Mouse (Mus musculus) lung, postnatal 4 days (tissue): Measurements from ENCODE around the gene Pate4.
A peak's percentile ranks its signal among the peaks of the same experiment; 100 is the strongest.
"Not testable (repeated sequence)": the region's sequence is repeated elsewhere in the genome, so short reads cannot be mapped to it uniquely, and the experiment has no call there.

Source experiments
- DNase-seq, 2 experiments: peaks; one replicate each; pipeline ENCODE4 v3.0.0; 2021

The Pate4 gene

DNA sequence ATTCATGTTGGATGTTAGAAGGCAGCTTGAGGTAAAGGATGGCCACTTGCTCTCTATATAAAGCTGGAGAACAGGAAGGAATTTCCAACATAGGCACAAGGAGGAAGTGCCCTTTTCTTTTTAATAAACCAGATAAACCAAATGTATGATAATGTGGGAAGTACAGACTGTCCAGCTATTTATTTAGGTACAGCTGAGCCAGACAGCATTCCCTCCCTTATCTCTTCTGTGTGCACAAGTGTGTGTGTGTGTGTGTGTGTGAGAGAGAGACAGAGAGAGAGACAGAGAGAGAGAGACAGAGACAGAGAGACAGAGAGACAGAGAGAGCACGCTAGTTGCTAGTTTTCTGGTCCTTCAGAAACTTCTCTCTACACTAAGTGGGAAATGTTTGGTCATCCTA, at the start of gene Pate4:
TSS of gene Pate4 (minus strand) at position 101 of the 400 bp plus-strand sequence.
- DNase-seq, result no peak

GRCm38 (mm10) chr9:35648102-35648501, 36.4 kb upstream of the Pate4 start, which contains the start of gene Pate3:
Gene Pate3, minus strand, starts transcription at chr9:35648202.
- no peak for DNase-seq

- DNase-seq, result no peak
Observed at GRCm38 (mm10) chr9:35632981-35633380, 21.2 kb upstream of the Pate4 start.

- not testable (repeated sequence) for DNase-seq
Observed at GRCm38 (mm10) chr9:35616784-35617183, 5.0 kb upstream of the Pate4 start.

DNA sequence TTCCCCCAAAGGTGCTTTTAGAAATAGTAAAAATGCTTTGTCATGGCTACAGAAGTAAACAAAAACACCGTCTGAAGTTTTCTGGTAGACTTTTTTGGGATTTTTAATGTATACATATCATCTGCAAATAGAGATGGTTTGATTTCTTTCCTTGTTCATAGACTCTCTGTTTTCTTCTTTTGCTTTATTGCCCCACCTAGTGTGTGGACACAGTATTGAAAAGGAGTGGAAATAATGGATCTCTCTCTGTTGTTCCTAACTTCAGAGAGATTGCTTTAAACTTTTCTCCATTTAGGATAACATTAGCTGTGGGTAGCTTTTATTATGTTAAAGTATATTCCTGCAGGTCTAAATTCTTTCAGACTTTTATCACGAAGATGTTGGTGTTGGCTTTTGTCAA, 2.3 kb upstream of the Pate4 start:
- no peak for DNase-seq

- DNase-seq, result no peak
Observed at GRCm38 (mm10) chr9:35607647-35608405, 3.9 kb downstream of the Pate4 start.

DNA sequence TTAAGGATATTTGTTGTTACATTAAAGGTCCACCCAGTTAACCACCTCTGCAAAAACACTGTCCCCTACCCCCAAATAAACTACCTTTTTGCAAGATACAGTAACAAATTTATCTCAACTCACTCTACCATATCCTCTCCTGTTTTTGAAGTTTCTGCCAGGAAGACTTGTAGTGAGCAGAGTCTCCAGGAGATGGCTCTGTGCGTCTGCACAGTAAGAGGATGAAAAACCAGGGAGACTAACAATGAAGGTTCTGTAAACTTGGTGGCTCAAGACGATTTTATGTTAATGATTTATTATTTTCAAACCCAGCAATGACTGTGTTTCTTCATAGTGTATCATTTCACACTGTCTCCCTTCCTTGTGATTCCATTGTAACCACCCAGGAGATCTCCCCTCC, 18.8 kb downstream of the Pate4 start:
- DNase-seq, result no peak

GRCm38 (mm10) chr9:35587674-35588073, 24.1 kb downstream of the Pate4 start:
- DNase-seq, result no peak

DNA sequence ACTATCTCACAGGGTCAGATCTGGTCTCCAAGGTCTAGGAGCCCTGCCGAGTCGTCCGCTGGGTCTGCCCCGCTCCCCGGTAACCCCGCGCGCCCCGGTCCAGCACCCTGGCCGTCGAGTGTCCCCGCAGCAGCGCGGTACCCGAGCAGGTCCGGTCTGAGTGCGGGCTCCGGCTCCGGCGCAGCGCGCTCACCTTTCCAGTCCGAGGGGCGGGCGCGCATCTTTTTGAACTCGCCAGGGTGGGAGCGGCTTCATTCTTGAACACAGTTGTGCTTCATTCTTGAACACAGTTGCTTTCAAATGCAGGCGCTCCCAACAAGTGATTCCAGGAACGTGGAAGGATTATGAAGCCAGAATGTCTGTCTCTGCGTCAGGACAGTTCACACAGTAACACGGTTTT, 37.3 kb downstream of the Pate4 start:
- peak in 1 of 2 experiments; percentile 25 for DNase-seq

DNA sequence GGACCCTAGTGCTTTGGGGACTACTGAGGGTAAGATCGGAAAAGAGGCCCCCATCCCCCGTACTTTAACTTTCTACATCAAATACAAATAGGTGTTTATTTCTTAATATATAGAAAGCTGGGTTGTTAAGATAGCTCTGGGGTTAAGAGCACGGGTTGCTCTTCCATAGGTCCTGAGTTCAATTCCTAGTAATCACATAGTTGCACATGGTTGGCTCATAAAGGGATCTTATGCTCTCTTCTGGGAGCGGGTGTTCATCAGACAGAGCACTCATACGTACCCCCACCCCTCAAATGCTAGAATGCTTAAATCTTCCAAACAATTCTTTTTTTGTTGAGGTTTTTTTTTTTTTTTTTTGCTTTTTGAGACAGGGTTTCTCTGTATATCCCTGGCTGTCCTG, 41.1 kb downstream of the Pate4 start:
- no peak for DNase-seq

- DNase-seq, result peak; percentile 94 to 95
Observed at GRCm38 (mm10) chr9:35569571-35570534, 41.9 kb downstream of the Pate4 start, which contains the start of the genes Pate2 and Hyls1. Gene Pate2, plus strand, starts transcription at chr9:35570284. Gene Hyls1, minus strand, starts transcription at chr9:35570398.

GRCm38 (mm10) chr9:35567995-35568394, 43.7 kb downstream of the Pate4 start:
- no peak for DNase-seq

DNA sequence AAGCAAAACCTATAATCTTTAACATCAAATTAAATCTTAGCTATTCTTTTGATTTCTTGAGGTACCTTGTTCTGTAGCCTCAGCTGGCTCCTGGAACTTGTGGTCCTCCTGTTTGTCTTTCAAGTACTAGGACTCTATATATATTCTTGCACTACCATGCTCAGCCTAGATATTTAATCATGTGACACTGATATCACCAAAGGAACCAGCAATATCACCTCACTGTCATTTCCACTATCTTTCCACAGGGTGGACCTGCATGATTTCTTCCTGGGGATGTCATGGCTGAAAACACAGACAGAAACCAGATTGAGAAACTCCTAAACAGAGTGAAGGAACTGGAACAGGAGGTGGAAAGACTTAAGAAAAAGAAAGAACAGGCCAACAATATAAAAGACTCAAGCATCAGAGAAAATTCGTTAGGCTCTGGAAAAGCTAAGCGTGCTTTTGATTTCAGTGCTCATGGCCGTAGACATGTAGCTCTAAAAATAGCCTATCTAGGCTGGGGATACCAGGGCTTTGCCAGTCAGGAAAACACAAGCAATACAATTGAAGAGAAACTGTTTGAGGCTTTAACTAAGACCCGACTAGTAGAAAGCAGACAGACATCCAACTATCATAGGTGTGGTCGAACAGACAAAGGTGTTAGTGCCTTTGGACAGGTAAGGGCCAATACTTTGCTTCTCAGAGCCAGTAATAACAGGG, 47.1 kb downstream of the Pate4 start:
- DNase-seq, result no peak

DNA sequence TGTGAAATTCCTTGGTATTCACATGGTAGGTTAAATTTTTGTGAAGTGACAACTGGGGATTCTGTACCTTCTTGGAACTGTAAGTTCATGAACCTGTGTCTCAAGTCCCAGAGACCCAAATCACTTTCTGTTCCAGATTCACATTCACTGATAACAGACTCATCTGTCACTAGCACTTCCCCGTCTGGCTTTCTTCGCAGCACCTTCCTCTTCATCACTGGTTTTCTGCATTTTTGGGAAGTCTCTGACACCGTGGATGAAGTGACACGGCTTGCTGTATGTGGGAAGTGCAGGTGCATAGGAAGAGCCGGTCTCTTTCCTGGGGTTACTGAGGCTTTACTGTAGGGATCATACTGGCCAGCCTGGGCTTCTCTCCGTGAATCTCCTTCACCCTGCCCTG, 50.2 kb downstream of the Pate4 start:
- DNase-seq, result no peak

DNA sequence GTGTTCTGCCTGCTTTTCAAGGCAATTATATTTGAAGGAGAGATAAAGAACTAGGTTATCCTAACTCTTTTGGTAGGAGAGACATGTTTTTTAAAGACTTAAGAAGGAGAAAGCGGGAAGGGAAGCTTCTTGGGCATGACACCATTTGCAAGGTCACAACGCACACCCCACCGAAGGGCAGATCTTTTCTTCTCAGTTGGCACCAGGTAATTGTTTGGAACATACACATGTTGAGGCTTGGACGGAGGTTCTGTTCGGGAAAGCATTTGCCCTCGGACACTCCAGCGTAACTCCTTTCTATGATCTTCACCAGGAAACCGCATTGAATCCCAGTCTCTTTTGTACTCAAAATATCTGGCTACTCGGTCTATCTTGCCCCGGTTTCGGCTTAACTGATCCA, 50.7 kb downstream of the Pate4 start:
- no peak for DNase-seq

GRCm38 (mm10) chr9:35559009-35559890, 52.5 kb downstream of the Pate4 start:
- DNase-seq, result peak; percentile 75 to 79

- peak in 1 of 2 experiments; percentile 38 for DNase-seq
Observed at GRCm38 (mm10) chr9:35558257-35559008, 53.3 kb downstream of the Pate4 start, which contains the start of the genes Ddx25 and Pus3. Gene Ddx25, minus strand, starts transcription at chr9:35558528. Gene Pus3, plus strand, starts transcription at chr9:35558595.
